In the genomic region with DNA sequence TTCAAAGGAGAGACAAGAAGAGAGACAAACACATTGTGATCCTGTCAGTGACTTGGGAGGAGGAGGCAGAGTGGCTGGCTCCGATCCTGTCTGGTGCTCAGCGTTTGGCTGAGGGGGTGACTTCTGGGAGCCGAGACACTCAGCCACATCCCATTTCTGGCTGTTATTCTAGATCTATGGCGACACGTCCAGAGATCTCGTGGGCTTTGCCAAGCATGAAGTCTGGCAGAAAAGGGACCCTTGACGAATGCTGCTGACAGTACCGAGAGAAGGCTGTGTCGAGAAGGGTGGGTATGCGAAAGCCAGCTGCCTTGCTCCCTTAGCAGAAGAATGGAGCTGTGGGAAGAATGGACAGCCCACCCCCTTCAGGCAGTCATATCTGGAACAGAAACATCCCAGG, we compare ENCODE assay signal across 9 mouse cellular contexts. TPM values are rescaled to one million over a fixed set of nuclear protein-coding genes. Genes with fewer than 3 reads are reported as not detected.
DNase-seq lines count a peak whose midpoint lies in the region; ATAC-seq lines count a peak whose summit lies in the region.
"Had no signal": no experiment of that assay in that cellular context is flagged by ENCODE, and none has a peak within 500 bp of the region (broad histone marks: within the 10 kb centered on the region; RNA-seq: fewer than 3 reads in every experiment).

No protein-coding gene starts in this region.

- H3K9ac ChIP-seq in hindbrain, embryonic 15.5 days: no peak overlapping the region
- 0 out of 2 replicates have a peak overlapping the region, but pooled peaks have one; percentile 10 for H3K9ac ChIP-seq in heart, embryonic 11.5 days (ENCODE audit: low read depth, low read length)
- no peak overlapping the region for H3K9ac ChIP-seq in intestine, embryonic 15.5 days
- H3K9ac ChIP-seq: kidney, embryonic 15.5 days had no signal

- no peak for ATAC-seq in hindbrain, embryonic 15.5 days (ENCODE audit: low FRiP score, low read depth)
- no peak for ATAC-seq in heart, embryonic 11.5 days (replicated peaks; ENCODE audit: insufficient number of reproducible peaks, low FRiP score, low TSS enrichment)
- no peak for ATAC-seq in intestine, embryonic 15.5 days

- peak overlapping the region; percentile 51; the same call in 1 of the 2 replicates for H3K27ac ChIP-seq in hindbrain, embryonic 15.5 days (replicated peaks)
- no peak overlapping the region for H3K27ac ChIP-seq in hindbrain, embryonic 10.5 days
- 0 out of 2 replicates have a peak overlapping the region, but pooled peaks have one; percentile 35 for H3K27ac ChIP-seq in heart, embryonic 11.5 days (ENCODE audit: low read depth, low read length)
- peak overlapping the region; percentile 48 for H3K27ac ChIP-seq in intestine, embryonic 15.5 days
- H3K27ac ChIP-seq: kidney, embryonic 15.5 days had no signal

- peaks cover 9% of the 10 kb centered on the region; the same call in 1 of the 2 replicates for H3K4me1 ChIP-seq in hindbrain, embryonic 15.5 days (replicated peaks)
- H3K4me1 ChIP-seq in hindbrain, embryonic 10.5 days (replicated peaks): peaks cover 15% of the 10 kb centered on the region
- peaks cover 26% of the 10 kb centered on the region for H3K4me1 ChIP-seq in heart, embryonic 11.5 days (ENCODE audit: control insufficient read depth, insufficient read depth, low read length)
- H3K4me1 ChIP-seq in intestine, embryonic 15.5 days (replicated peaks): peaks cover 32% of the 10 kb centered on the region

- no peak overlapping the region for H3K4me2 ChIP-seq in hindbrain, embryonic 15.5 days
- H3K4me2 ChIP-seq in heart, embryonic 11.5 days: no peak overlapping the region
- H3K4me2 ChIP-seq in intestine, embryonic 15.5 days (replicated peaks): 0 out of 2 replicates have a peak overlapping the region, but pooled peaks have one; percentile 27
- H3K4me2 ChIP-seq: kidney, embryonic 15.5 days had no signal

- H3K4me3 ChIP-seq in hindbrain, embryonic 15.5 days: no peak overlapping the region
- H3K4me3 ChIP-seq in hindbrain, embryonic 10.5 days: no peak overlapping the region
- no peak overlapping the region for H3K4me3 ChIP-seq in heart, embryonic 11.5 days (ENCODE audit: low read depth, low read length)
- H3K4me3 ChIP-seq in intestine, embryonic 15.5 days (replicated peaks): no peak overlapping the region
- H3K4me3 ChIP-seq: kidney, embryonic 15.5 days had no signal

- H3K36me3 ChIP-seq in hindbrain, embryonic 15.5 days: peaks cover 25% of the 10 kb centered on the region
- H3K36me3 ChIP-seq in hindbrain, embryonic 10.5 days: peaks cover 46% of the 10 kb centered on the region
- H3K36me3 ChIP-seq in heart, embryonic 11.5 days (ENCODE audit: control insufficient read depth, insufficient read depth, low read length): peaks cover 7% of the 10 kb centered on the region; the same call in 1 of the 2 replicates
- H3K36me3 ChIP-seq in intestine, embryonic 15.5 days: peaks cover 9% of the 10 kb centered on the region; the same call in 1 of the 2 replicates

- intact Hi-C loops in gastrocnemius, postnatal 14 days (cut with DNase I; ENCODE audit: low total_unique reads): no loop called here

- WGBS in hindbrain, embryonic 15.5 days: 64% methylated on average over 10 of the region's 10 CpGs
- 89% methylated on average over 10 of the region's 10 CpGs for WGBS in hindbrain, embryonic 10.5 days
- 62% methylated on average over 10 of the region's 10 CpGs for WGBS in heart, embryonic 11.5 days (ENCODE audit: insufficient replicate concordance)
- 56% methylated on average over 10 of the region's 10 CpGs for WGBS in intestine, embryonic 15.5 days

- DNase-seq in hindbrain, embryonic 10.5 days (ENCODE audit: low spot score): no peak
- DNase-seq in gastrocnemius, postnatal 14 days: peak; percentile 62
- DNase-seq in kidney, postnatal 10 days: no peak
- no peak for DNase-seq in adrenal gland, postnatal 10 days
- no peak for DNase-seq in right cerebral cortex, postnatal 10 days (ENCODE audit: low spot score in 2 of 2)

- no peaks in the 10 kb centered on the region for H3K27me3 ChIP-seq in hindbrain, embryonic 15.5 days
- no peaks in the 10 kb centered on the region for H3K27me3 ChIP-seq in hindbrain, embryonic 10.5 days (ENCODE audit: insufficient read depth, poor library complexity, severe bottlenecking)
- H3K27me3 ChIP-seq in heart, embryonic 11.5 days (ENCODE audit: control insufficient read depth, insufficient read depth, low read length): no peaks in the 10 kb centered on the region
- no peaks in the 10 kb centered on the region for H3K27me3 ChIP-seq in intestine, embryonic 15.5 days (replicated peaks)
- H3K27me3 ChIP-seq: kidney, embryonic 15.5 days had no signal

- no peaks in the 10 kb centered on the region for H3K9me3 ChIP-seq in hindbrain, embryonic 15.5 days
- no peaks in the 10 kb centered on the region for H3K9me3 ChIP-seq in hindbrain, embryonic 10.5 days
- H3K9me3 ChIP-seq in heart, embryonic 11.5 days (replicated peaks; ENCODE audit: control insufficient read depth, low read length): no peaks in the 10 kb centered on the region
- no peaks in the 10 kb centered on the region for H3K9me3 ChIP-seq in intestine, embryonic 15.5 days
- H3K9me3 ChIP-seq: kidney, embryonic 15.5 days had no signal

RNA-seq across cellular contexts. Expression of a gene that starts 15.6 kb away (rescaled TPM):
- polyA plus RNA-seq in hindbrain, embryonic 15.5 days (2015; fragmentation: Nextera tagmentation; extraction: Ambion mirVana): 20.2 and 20.3 TPM in 2 replicates
- 25.9 and 27.6 TPM in 2 replicates for polyA plus RNA-seq in hindbrain, embryonic 10.5 days (2016; fragmentation: Nextera tagmentation; extraction: Ambion mirVana)
- total RNA-seq in gastrocnemius, postnatal 14 days (2021): 1 to 10 TPM; 4.9 to 5.8 TPM
- polyA plus RNA-seq in heart, embryonic 11.5 days (2014; fragmentation: Nextera tagmentation; extraction: Ambion mirVana): 19.9 TPM in 2 replicates
- 19.5 and 20.8 TPM in 2 replicates for polyA plus RNA-seq in intestine, embryonic 15.5 days (2015; fragmentation: Nextera tagmentation; extraction: Ambion mirVana)
- total RNA-seq in adrenal gland, postnatal 10 days (2021): 10 to 100 TPM; 21.0 to 21.9 TPM

RNA-seq across cellular contexts. Expression of a gene that starts 23.5 kb away (rescaled TPM):
- 0.09 and 0.12 TPM in 2 replicates for polyA plus RNA-seq in hindbrain, embryonic 15.5 days (2015; fragmentation: Nextera tagmentation; extraction: Ambion mirVana)
- polyA plus RNA-seq in hindbrain, embryonic 10.5 days (2016; fragmentation: Nextera tagmentation; extraction: Ambion mirVana): 0.42 and 0.67 TPM in 2 replicates
- under 1 TPM; 0.33 to 0.47 TPM for total RNA-seq in gastrocnemius, postnatal 14 days (2021)
- 0.23 TPM in 2 replicates for polyA plus RNA-seq in heart, embryonic 11.5 days (2014; fragmentation: Nextera tagmentation; extraction: Ambion mirVana)
- polyA plus RNA-seq in intestine, embryonic 15.5 days (2015; fragmentation: Nextera tagmentation; extraction: Ambion mirVana): 0.13 and 0.18 TPM in 2 replicates
- 1 to 10 TPM; 2.1 to 4.0 TPM for total RNA-seq in adrenal gland, postnatal 10 days (2021)

RNA-seq across cellular contexts. Expression of a gene that starts 27.8 kb away (rescaled TPM):
- 5.5 and 6.1 TPM in 2 replicates for polyA plus RNA-seq in hindbrain, embryonic 15.5 days (2015; fragmentation: Nextera tagmentation; extraction: Ambion mirVana)
- 7.1 and 7.8 TPM in 2 replicates for polyA plus RNA-seq in hindbrain, embryonic 10.5 days (2016; fragmentation: Nextera tagmentation; extraction: Ambion mirVana)
- 1 to 10 TPM; 1.8 to 2.0 TPM for total RNA-seq in gastrocnemius, postnatal 14 days (2021)
- polyA plus RNA-seq in heart, embryonic 11.5 days (2014; fragmentation: Nextera tagmentation; extraction: Ambion mirVana): 3.9 and 5.6 TPM in 2 replicates
- 5.5 and 8.9 TPM in 2 replicates for polyA plus RNA-seq in intestine, embryonic 15.5 days (2015; fragmentation: Nextera tagmentation; extraction: Ambion mirVana)
- 1 to 10 TPM; 4.2 to 9.7 TPM for total RNA-seq in adrenal gland, postnatal 10 days (2021)

RNA-seq across cellular contexts. Expression of a gene that starts 40.0 kb away (rescaled TPM):
- 7.4 and 9.2 TPM in 2 replicates for polyA plus RNA-seq in hindbrain, embryonic 15.5 days (2015; fragmentation: Nextera tagmentation; extraction: Ambion mirVana)
- 14.1 and 14.9 TPM in 2 replicates for polyA plus RNA-seq in hindbrain, embryonic 10.5 days (2016; fragmentation: Nextera tagmentation; extraction: Ambion mirVana)
- 1 to 10 TPM; 3.0 to 3.6 TPM for total RNA-seq in gastrocnemius, postnatal 14 days (2021)
- 5.9 and 6.5 TPM in 2 replicates for polyA plus RNA-seq in heart, embryonic 11.5 days (2014; fragmentation: Nextera tagmentation; extraction: Ambion mirVana)
- polyA plus RNA-seq in intestine, embryonic 15.5 days (2015; fragmentation: Nextera tagmentation; extraction: Ambion mirVana): 7.4 and 8.0 TPM in 2 replicates
- total RNA-seq in adrenal gland, postnatal 10 days (2021): 10 to 100 TPM in 1 of 2 experiments, 1 to 10 TPM in 1; 5.7 to 10.6 TPM

RNA-seq across cellular contexts. Expression of a gene that starts 40.0 kb away (rescaled TPM):
- 17.2 and 18.2 TPM in 2 replicates for polyA plus RNA-seq in hindbrain, embryonic 15.5 days (2015; fragmentation: Nextera tagmentation; extraction: Ambion mirVana)
- 35.3 and 39.7 TPM in 2 replicates for polyA plus RNA-seq in hindbrain, embryonic 10.5 days (2016; fragmentation: Nextera tagmentation; extraction: Ambion mirVana)
- 10 to 100 TPM; 14.8 to 15.3 TPM for total RNA-seq in gastrocnemius, postnatal 14 days (2021)
- polyA plus RNA-seq in heart, embryonic 11.5 days (2014; fragmentation: Nextera tagmentation; extraction: Ambion mirVana): 26.0 and 28.0 TPM in 2 replicates
- polyA plus RNA-seq in intestine, embryonic 15.5 days (2015; fragmentation: Nextera tagmentation; extraction: Ambion mirVana): 34.7 and 36.3 TPM in 2 replicates
- total RNA-seq in adrenal gland, postnatal 10 days (2021): 10 to 100 TPM; 25.0 to 29.9 TPM
